Mouse (Mus musculus): ENCODE measurements at regions not wholly inside any gene's neighbourhood (a gene's known extent, or its start where the extent isn't known, plus 50 kb on each side); places are given as distances from the start of the nearest gene placed in this dataset.
A peak's percentile ranks its signal among the peaks of the same experiment; 100 is the strongest.
"Not testable (repeated sequence)": the region's sequence is repeated elsewhere in the genome, so short reads cannot be mapped to it uniquely, and the experiment has no call there.

GRCm38 (mm10) chr4:89621260-89621659, 58.0 kb upstream of the Dmrta1 start:
- no peak for DNase-seq (ENCODE audit: low spot score)

- no peak for DNase-seq (ENCODE audit: low spot score)
Measured at GRCm38 (mm10) chr4:89604721-89605120, 74.5 kb upstream of the Dmrta1 start.

- DNase-seq (ENCODE audit: low spot score), result no peak
Measured at GRCm38 (mm10) chr4:89575529-89575928, 103.7 kb upstream of the Dmrta1 start.

- no peak for DNase-seq (ENCODE audit: low spot score)
Measured at GRCm38 (mm10) chr4:89554711-89555466, 124.3 kb upstream of the Dmrta1 start.

GRCm38 (mm10) chr4:89552556-89552955, 126.7 kb upstream of the Dmrta1 start:
- no peak for DNase-seq (ENCODE audit: low spot score)

- no peak for DNase-seq (ENCODE audit: low spot score)
Measured at GRCm38 (mm10) chr4:89550515-89550914, 128.7 kb upstream of the Dmrta1 start.

GRCm38 (mm10) chr4:89532462-89532861, 146.8 kb upstream of the Dmrta1 start:
- DNase-seq (ENCODE audit: low spot score), result peak; percentile 7

- DNase-seq (ENCODE audit: low spot score), result no peak
Measured at GRCm38 (mm10) chr4:89530050-89530911, 149.0 kb upstream of the Dmrta1 start.

- DNase-seq (ENCODE audit: low spot score), result no peak
Measured at GRCm38 (mm10) chr4:89527966-89528365, 151.3 kb upstream of the Dmrta1 start.

GRCm38 (mm10) chr4:89527326-89527725, 151.9 kb upstream of the Dmrta1 start:
- DNase-seq (ENCODE audit: low spot score), result no peak

- DNase-seq (ENCODE audit: low spot score), result not testable (repeated sequence)
Measured at GRCm38 (mm10) chr4:89525525-89525924, 153.7 kb upstream of the Dmrta1 start.

GRCm38 (mm10) chr4:89524260-89525200, 154.7 kb upstream of the Dmrta1 start:
- DNase-seq (ENCODE audit: low spot score), result peak; percentile 46

GRCm38 (mm10) chr4:89523423-89524259, 155.6 kb upstream of the Dmrta1 start:
- no peak for DNase-seq (ENCODE audit: low spot score)

- DNase-seq (ENCODE audit: low spot score), result no peak
Measured at GRCm38 (mm10) chr4:89518027-89518426, 161.2 kb upstream of the Dmrta1 start.

- DNase-seq (ENCODE audit: low spot score), result no peak
Measured at GRCm38 (mm10) chr4:89515823-89516411, 163.3 kb upstream of the Dmrta1 start.

GRCm38 (mm10) chr4:89514981-89515380, 164.3 kb upstream of the Dmrta1 start:
- no peak for DNase-seq (ENCODE audit: low spot score)

- no peak for DNase-seq (ENCODE audit: low spot score)
Measured at GRCm38 (mm10) chr4:89510593-89510992, 168.6 kb upstream of the Dmrta1 start.

- DNase-seq (ENCODE audit: low spot score), result no peak
Measured at GRCm38 (mm10) chr4:89509655-89510391, 169.4 kb upstream of the Dmrta1 start.

GRCm38 (mm10) chr4:89508103-89508763, 171.0 kb upstream of the Dmrta1 start:
- no peak for DNase-seq (ENCODE audit: low spot score)

Measured in gastrocnemius, adult 18-20 months (tissue).